Mouse (Mus musculus) telencephalon, adult 2 months (tissue): ENCODE data around the gene Hspb9.

ENCODE experiments used
- DNase-seq: peaks from one replicate; pipeline ENCODE4 v3.0.0-alpha.2; 2011; ENCODE audit warnings: low read depth, low spot score

Gene Hspb9

GRCm38 (mm10) chr11:100705095-100705747 lies 8.4 kb upstream of the Hspb9 start:
- no peak for DNase-seq

GRCm38 (mm10) chr11:100709201-100709810 lies 4.3 kb upstream of the Hspb9 start:
- DNase-seq: no peak

DNA sequence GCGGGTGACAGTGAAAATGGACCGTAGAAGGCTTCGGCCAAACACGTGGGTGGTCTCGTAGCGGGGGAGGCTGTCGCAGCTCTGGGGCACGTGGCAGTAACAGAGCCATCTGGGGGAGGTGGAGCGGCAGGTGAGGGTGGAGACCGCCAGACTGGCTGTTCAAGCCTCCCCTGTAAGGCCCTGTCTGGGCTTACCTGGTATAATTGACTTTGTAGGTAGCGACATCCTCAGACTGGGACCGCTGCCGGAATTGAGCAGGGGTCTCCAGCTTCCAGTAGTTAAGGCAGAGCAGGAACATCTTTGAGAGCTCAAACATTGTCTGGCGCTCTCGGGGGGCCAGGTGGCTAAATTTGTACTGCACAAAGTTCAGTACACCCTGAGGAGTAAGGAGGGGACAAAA lies 3.1 kb upstream of the Hspb9 start:
- no peak for DNase-seq

GRCm38 (mm10) chr11:100710977-100711376 lies 2.7 kb upstream of the Hspb9 start:
- no peak for DNase-seq

DNA sequence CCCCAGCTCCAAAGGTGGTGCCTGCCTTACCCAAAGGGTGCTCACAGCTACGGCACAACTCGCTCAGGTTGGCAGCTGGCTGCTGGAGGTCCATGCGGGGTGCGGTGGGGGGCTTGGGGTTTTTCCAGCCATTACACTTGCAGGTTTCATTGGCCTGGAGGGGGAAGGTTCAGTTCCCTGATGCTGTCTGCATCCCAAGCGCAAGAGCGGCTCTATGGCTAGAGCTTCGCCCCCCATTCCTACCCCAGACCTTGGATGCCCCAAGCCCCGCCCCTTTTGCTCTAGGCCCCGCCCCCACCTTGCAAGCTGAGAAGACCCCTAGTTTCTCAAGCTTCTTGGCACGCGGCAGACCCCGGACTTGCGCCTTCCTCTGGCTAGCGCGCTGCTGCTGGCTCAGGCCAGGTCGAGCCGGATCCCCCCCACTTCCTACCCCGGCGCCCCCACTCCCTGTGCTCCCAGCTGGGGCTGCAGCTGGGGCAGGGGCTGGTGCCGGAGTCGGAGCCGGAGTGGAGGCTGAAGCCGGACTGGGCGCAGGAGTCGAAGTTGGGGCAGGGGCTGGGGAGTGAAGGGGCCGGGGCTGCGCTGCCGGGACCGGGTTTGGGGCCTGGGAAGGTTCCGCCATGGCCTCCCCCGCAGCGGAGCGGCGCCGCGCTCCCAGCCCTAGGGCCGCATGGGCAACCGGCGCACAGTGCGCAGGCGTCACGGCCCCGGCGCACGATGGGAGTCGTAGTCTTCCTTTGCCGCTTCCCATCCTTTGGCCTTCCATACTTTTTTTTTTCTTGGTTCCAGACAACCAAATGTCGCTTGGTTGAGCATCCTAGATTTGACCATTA lies 1.7 kb upstream of the Hspb9 start, which contains the start of gene Kat2a:
Kat2a (minus strand) TSS at position 683 of the 833 bp plus-strand sequence.
- DNase-seq: peak; percentile 76

GRCm38 (mm10) chr11:100713174-100713573 lies 476 bp upstream of the Hspb9 start:
- no peak for DNase-seq

DNA sequence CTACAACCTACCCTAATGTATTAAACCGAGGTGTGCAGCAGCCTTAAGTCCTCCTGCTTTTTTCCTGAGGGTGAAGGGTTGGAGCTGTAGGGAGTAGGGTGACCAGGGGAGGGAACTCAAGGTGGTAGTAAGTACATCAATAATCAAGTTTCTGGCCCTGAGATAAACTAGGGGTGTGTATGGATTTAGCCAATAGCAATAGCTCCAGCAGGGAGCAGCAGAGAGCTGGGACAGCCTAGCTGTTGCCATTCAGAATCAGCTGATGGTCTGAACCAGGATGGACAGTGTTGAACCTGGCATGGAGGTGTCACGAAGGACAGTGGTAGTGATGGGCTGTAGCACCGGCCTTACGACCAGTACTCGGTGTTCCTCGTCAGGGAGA lies 875 bp downstream of the Hspb9 start:
- no peak for DNase-seq

DNA sequence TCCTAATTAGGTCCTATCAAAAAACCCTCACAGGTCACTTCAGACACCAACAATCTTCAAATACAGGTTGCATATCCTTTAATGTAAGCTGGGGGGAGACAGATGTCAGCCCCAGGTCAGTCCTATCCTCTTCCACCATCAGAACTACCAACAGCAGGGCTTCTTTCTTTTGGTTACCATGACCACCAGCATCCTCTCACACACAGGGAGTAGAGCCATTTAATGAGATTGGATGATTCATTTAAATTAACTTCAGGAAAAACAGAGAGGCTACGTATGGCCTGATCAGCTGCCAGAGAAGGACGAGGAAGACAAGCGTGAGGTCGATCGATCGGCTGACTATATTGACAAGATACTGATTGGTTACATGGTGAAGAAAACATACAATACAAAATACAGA lies 1.3 kb downstream of the Hspb9 start:
- no peak for DNase-seq

DNA sequence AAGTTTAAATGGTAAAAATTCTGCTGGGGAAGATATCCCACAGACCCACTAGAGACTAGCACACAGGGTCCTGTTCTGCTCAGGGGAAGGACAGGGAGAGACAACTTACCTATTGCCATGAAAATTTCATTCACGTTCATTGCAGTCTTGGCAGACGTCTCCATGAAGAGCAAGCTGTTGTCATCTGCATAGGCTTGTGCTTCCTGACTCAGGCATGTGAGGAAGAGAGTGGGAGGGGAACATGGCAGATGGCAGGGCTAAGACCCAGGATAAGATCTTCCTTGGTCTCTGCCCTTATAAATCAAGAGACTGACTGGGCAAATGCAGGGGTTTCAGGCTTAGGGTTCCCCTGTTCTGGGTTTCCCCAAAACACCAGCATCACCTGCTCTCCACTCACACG lies 3.0 kb downstream of the Hspb9 start:
- DNase-seq: no peak

GRCm38 (mm10) chr11:100718462-100718861 lies 4.8 kb downstream of the Hspb9 start:
- no peak for DNase-seq

GRCm38 (mm10) chr11:100718866-100719265 lies 5.2 kb downstream of the Hspb9 start:
- DNase-seq: no peak

- DNase-seq: no peak
Observed at GRCm38 (mm10) chr11:100719312-100719711, 5.7 kb downstream of the Hspb9 start.

DNA sequence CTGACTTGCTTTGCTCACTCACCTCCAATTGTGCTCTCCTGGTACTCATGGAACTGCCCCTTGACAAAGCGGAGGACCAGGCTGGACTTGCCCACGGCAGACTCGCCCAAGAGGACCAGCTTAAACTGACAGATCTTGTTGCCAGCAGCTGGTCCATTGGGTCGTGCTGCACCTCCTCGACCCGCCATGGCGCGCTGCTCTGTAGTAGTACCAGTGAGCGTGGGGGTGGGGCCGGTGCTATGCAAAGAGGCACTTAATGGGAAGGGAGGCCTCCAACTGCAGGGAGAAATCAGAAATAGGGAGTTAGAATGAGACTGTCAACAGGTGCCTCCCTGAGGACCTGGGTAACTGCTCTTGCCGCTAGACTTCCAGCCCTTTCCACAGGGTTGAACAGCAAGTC lies 6.2 kb downstream of the Hspb9 start:
- DNase-seq: no peak

DNA sequence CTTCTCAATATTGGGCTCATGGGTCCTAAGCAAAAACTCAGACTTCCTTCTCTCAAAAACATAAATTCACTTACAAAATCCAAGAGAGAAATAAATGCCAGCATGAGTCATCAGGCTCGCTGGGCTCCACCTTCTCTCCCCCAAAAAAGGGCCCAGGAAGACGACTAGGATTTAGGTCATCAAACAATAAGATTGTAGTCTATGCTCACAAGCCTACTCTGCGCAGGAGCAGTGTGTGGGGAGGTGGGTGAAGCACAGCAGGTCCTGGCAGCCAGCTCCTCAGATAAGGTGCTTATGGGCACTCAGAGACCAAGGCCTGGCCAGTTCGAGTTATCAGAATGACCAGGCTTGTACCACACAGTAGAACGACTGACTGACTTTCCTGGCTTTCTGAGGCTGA lies 6.7 kb downstream of the Hspb9 start:
- DNase-seq: no peak

GRCm38 (mm10) chr11:100721254-100721653 lies 7.6 kb downstream of the Hspb9 start:
- no peak for DNase-seq

DNA sequence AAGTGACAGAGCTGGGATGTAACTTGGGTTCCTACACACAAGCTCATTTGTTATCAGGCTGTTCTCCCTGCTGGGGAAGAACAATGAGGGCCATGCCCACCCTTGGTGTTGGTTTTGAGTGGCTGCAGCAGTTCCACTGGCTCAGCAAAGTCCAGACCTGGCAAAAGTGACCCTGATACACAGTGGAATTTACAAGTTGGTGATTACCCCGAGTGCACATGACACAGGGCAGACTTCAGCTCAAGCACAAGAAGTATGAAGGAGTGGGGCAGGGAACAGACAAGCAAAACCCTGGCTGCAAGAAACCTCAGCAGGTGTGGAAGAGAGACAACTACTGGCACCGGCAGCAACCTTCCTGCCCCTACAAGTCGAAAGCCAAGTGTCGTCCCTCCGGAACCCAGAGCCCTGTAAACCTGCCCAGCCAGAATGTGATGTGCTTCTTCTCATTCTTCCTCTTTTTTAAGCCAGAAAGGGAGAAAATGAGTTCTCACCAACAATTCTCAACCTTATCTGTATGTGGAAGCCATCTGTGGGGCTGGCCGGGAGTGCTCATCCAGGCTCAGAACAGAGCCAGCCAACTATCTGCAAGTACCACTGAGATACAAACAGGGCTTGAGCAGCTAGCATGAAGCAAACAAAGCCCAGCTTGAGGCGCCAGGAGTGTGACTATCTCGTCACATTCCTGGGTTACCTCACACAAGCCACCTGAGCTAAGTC lies 8.3 kb downstream of the Hspb9 start:
- no peak for DNase-seq

GRCm38 (mm10) chr11:100722493-100723028 lies 8.9 kb downstream of the Hspb9 start:
- DNase-seq: no peak

GRCm38 (mm10) chr11:100724919-100725512 lies 11.4 kb downstream of the Hspb9 start:
- DNase-seq: no peak

- no peak for DNase-seq
Observed at GRCm38 (mm10) chr11:100727201-100727600, 13.6 kb downstream of the Hspb9 start.

DNA sequence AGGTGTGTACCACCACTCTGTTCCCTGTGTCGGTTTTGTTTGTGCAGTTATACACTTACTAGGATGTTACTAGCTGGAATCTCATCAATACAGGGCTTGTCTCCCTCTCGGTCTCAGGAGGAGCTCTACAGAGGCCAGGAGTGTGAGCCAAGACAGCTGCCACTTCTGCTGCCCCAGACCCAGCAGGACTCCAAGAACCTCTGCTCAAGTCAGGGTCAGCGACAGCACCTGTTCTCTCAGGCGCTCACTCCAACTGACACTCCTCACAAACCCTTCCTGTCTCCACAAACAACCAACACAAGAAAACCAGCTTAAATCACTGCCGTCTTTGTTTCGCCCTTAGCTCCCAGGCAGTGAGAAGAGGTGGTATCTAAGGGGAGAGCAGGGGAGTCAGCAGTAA lies 15.0 kb downstream of the Hspb9 start:
- no peak for DNase-seq

- DNase-seq: no peak
Observed at GRCm38 (mm10) chr11:100729976-100730375, 16.3 kb downstream of the Hspb9 start.
